Mouse (Mus musculus) thymus, adult 2 months (tissue): ENCODE data around the gene Itm2b.

Experiments used
- CTCF ChIP-seq: fragments of 200-500 bp; IDR thresholded peaks from 2 replicates; pipeline ENCODE4 v1.5.1; 2012; ENCODE audit warnings: mild to moderate bottlenecking, control low read depth, low read length, moderate library complexity, borderline replicate concordance; ENCODE audit not compliant: control insufficient read depth, poor library complexity, insufficient read depth; ENCODE audit errors: extremely low read depth
- POLR2A ChIP-seq: fragments of 200-500 bp; IDR thresholded peaks from 2 replicates; pipeline ENCODE4 v1.6.1; 2012; ENCODE audit warnings: mild to moderate bottlenecking, low read length, control low read depth, moderate library complexity; ENCODE audit not compliant: control insufficient read depth, poor library complexity, insufficient read depth; ENCODE audit errors: extremely low read depth

DNA sequence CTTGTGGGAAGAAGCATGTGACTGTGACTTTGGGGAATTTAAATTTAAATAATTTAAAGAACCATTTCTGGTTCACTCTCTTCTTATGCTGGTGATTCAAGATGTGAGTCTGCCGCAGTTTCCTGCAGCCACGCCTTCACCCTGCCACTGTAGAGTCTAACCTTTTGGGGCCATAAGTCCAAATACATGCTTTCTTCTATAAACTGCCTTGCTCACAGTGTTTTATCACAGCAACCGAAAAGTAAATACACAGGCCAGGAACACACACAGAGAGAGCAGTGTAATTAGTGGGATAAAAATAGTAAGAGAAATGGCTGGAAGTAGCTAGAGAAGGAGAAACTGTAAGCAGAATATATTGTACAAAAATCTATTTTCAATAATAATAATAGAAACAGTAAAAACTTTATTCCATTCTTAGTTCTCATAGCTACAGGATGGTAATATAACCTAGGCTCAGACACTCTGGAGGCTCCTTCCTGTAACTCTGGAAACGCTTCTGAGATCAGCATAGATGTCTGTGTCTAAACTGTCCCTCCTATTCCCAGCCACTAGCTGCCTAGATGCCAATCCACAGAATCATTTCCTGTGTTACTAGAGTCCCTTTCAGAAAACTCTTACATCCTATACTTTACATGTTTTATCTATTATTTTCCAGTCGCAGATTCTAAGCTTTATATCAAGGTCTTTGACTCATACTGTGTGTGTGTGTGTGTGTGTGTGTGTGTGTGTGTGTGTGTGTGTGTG is 9.3 kb upstream of the Itm2b start:
- TF ChIP-seq CTCF (no peak), POLR2A (no peak)
